Mouse (Mus musculus): Measurements from ENCODE around the gene Rpf2.

Gene Rpf2

GRCm38 (mm10) chr10:40246374-40247165, at the start of gene Rpf2:
Rpf2 (minus strand) TSS chr10:40247036.
- DNase-seq (ENCODE audit: low spot score), result peak; percentile 81

- DNase-seq (ENCODE audit: low spot score), result no peak
Observed at GRCm38 (mm10) chr10:40292640-40293039, 45.8 kb upstream of the Rpf2 start.

- no peak for DNase-seq (ENCODE audit: low spot score)
Observed at GRCm38 (mm10) chr10:40286767-40287166, 39.9 kb upstream of the Rpf2 start.

- DNase-seq (ENCODE audit: low spot score), result no peak
Observed at GRCm38 (mm10) chr10:40285571-40285970, 38.7 kb upstream of the Rpf2 start.

- no peak for DNase-seq (ENCODE audit: low spot score)
Observed at GRCm38 (mm10) chr10:40284997-40285396, 38.2 kb upstream of the Rpf2 start.

- DNase-seq (ENCODE audit: low spot score), result peak; percentile 30
Observed at GRCm38 (mm10) chr10:40284179-40284831, 37.5 kb upstream of the Rpf2 start.

GRCm38 (mm10) chr10:40283636-40284035, 36.8 kb upstream of the Rpf2 start:
- DNase-seq (ENCODE audit: low spot score), result no peak

- DNase-seq (ENCODE audit: low spot score), result no peak
Observed at GRCm38 (mm10) chr10:40281565-40281964, 34.7 kb upstream of the Rpf2 start.

GRCm38 (mm10) chr10:40278317-40278716, 31.5 kb upstream of the Rpf2 start:
- no peak for DNase-seq (ENCODE audit: low spot score)

GRCm38 (mm10) chr10:40275991-40276390, 29.2 kb upstream of the Rpf2 start:
- DNase-seq (ENCODE audit: low spot score), result no peak

- no peak for DNase-seq (ENCODE audit: low spot score)
Observed at GRCm38 (mm10) chr10:40273938-40274337, 27.1 kb upstream of the Rpf2 start.

- DNase-seq (ENCODE audit: low spot score), result no peak
Observed at GRCm38 (mm10) chr10:40271216-40271615, 24.4 kb upstream of the Rpf2 start.

- DNase-seq (ENCODE audit: low spot score), result no peak
Observed at GRCm38 (mm10) chr10:40264920-40265319, 18.1 kb upstream of the Rpf2 start.

- no peak for DNase-seq (ENCODE audit: low spot score)
Observed at GRCm38 (mm10) chr10:40263691-40264090, 16.9 kb upstream of the Rpf2 start.

- DNase-seq (ENCODE audit: low spot score), result no peak
Observed at GRCm38 (mm10) chr10:40262200-40262599, 15.4 kb upstream of the Rpf2 start.

- DNase-seq (ENCODE audit: low spot score), result no peak
Observed at GRCm38 (mm10) chr10:40260305-40260704, 13.5 kb upstream of the Rpf2 start.

GRCm38 (mm10) chr10:40259542-40259941, 12.7 kb upstream of the Rpf2 start:
- no peak for DNase-seq (ENCODE audit: low spot score)

- DNase-seq (ENCODE audit: low spot score), result peak; percentile 66
Observed at GRCm38 (mm10) chr10:40258976-40259375, 12.1 kb upstream of the Rpf2 start.

GRCm38 (mm10) chr10:40258401-40258966, 11.6 kb upstream of the Rpf2 start:
- peak; percentile 58 for DNase-seq (ENCODE audit: low spot score)

- peak; percentile 95 for DNase-seq (ENCODE audit: low spot score)
Observed at GRCm38 (mm10) chr10:40257414-40258255, 10.8 kb upstream of the Rpf2 start, which contains the start of gene Gtf3c6. Gtf3c6 (minus strand) TSS chr10:40258108.

- peak; percentile 35 for DNase-seq (ENCODE audit: low spot score)
Observed at GRCm38 (mm10) chr10:40256716-40257115, 9.9 kb upstream of the Rpf2 start.

GRCm38 (mm10) chr10:40250969-40251368, 4.1 kb upstream of the Rpf2 start:
- no peak for DNase-seq (ENCODE audit: low spot score)

Measured in layer of hippocampus, adult 11-12 months (tissue).